Mouse (Mus musculus) testis, adult 2 months (tissue): Measurements from ENCODE around the gene Slc24a2. TPM values are rescaled to one million over a fixed set of nuclear protein-coding genes. Genes with fewer than 3 reads are reported as not detected.

ENCODE experiments used
- H3K27ac ChIP-seq: fragments of 200-500 bp; 2 replicates; pipeline ENCODE4 v1.5.1; 2012; ENCODE audit warnings: low read depth, low read length; ENCODE audit not compliant: control insufficient read depth, insufficient read depth
- H3K27me3 ChIP-seq: fragments of 200-500 bp; 2 replicates; pipeline ENCODE4 v1.6.1; 2012; ENCODE audit warnings: mild to moderate bottlenecking, low read length, moderate library complexity; ENCODE audit not compliant: control insufficient read depth, insufficient read depth
- H3K36me3 ChIP-seq: fragments of 200-500 bp; 2 replicates; pipeline ENCODE4 v1.6.1; 2012; ENCODE audit warnings: mild to moderate bottlenecking, low read length; ENCODE audit not compliant: control insufficient read depth, insufficient read depth
- H3K4me1 ChIP-seq: fragments of 200-500 bp; 2 replicates; pipeline ENCODE4 v1.6.1; 2012; ENCODE audit warnings: low read length; ENCODE audit not compliant: control insufficient read depth, insufficient read depth
- H3K4me3 ChIP-seq: fragments of 200-500 bp; 2 replicates; pipeline ENCODE4 v1.5.1; 2012; ENCODE audit warnings: low read depth, mild to moderate bottlenecking, low read length, moderate library complexity, mixed read lengths; ENCODE audit not compliant: control insufficient read depth
- CTCF ChIP-seq: fragments of 200-500 bp; IDR thresholded peaks from 2 replicates; pipeline ENCODE4 v1.5.1; 2012; ENCODE audit warnings: low read depth, mild to moderate bottlenecking, inconsistent platforms, low read length, moderate library complexity; ENCODE audit not compliant: control insufficient read depth, insufficient read depth, insufficient replicate concordance
- POLR2A ChIP-seq: fragments of 200-500 bp; IDR thresholded peaks from 2 replicates; pipeline ENCODE4 v1.6.1; 2012; ENCODE audit warnings: low read depth, mild to moderate bottlenecking, inconsistent platforms, low read length, moderate library complexity; ENCODE audit not compliant: control insufficient read depth
- polyA plus RNA-seq: library from polyadenylated mRNA; depleted of rRNA; stranded (reverse); fragments of >200 nt; gene quantifications from 2 replicates; pipeline ENCODE4 v1.2.3, GENCODE M21; 2012

The Slc24a2 gene
- polyA plus RNA-seq, 1 experiment = 0.17 TPM

GRCm38 (mm10) chr4:87043296-87043695 lies 187.0 kb downstream of the Slc24a2 start:
- Histone ChIP-seq H3K36me3 (no peaks in the 10 kb centered on the region), H3K27me3 (no peaks in the 10 kb centered on the region), H3K27ac (no peak overlapping the region), H3K4me1 (no peaks in the 10 kb centered on the region), H3K4me3 (no peak overlapping the region)
- TF ChIP-seq CTCF = no peak
- TF ChIP-seq POLR2A = no peak

- Histone ChIP-seq H3K4me3 (no peak overlapping the region), H3K4me1 (no peaks in the 10 kb centered on the region), H3K36me3 (no peaks in the 10 kb centered on the region), H3K27ac (no peak overlapping the region), H3K27me3 (no peaks in the 10 kb centered on the region)
- TF ChIP-seq CTCF (no peak), POLR2A (no peak)
Measured at GRCm38 (mm10) chr4:87041412-87041997, 188.8 kb downstream of the Slc24a2 start.

GRCm38 (mm10) chr4:87037592-87037991 lies 192.7 kb downstream of the Slc24a2 start:
- H3K27ac ChIP-seq = no peak overlapping the region
- TF ChIP-seq CTCF = no peak
- H3K27me3 ChIP-seq = no peaks in the 10 kb centered on the region
- no peak overlapping the region for H3K4me3 ChIP-seq
- no peaks in the 10 kb centered on the region for H3K4me1 ChIP-seq
- H3K36me3 ChIP-seq = no peaks in the 10 kb centered on the region

- TF ChIP-seq POLR2A = no peak
- TF ChIP-seq CTCF = no peak
- H3K4me3 ChIP-seq = no peak overlapping the region
- no peak overlapping the region for H3K27ac ChIP-seq
- H3K27me3 ChIP-seq = no peaks in the 10 kb centered on the region
- no peaks in the 10 kb centered on the region for H3K4me1 ChIP-seq
- no peaks in the 10 kb centered on the region for H3K36me3 ChIP-seq
Measured at GRCm38 (mm10) chr4:87036507-87036906, 193.8 kb downstream of the Slc24a2 start.

GRCm38 (mm10) chr4:87035701-87036100 lies 194.6 kb downstream of the Slc24a2 start:
- H3K27me3 ChIP-seq = no peaks in the 10 kb centered on the region
- no peaks in the 10 kb centered on the region for H3K4me1 ChIP-seq
- TF ChIP-seq CTCF (no peak), POLR2A (no peak)
- H3K36me3 ChIP-seq = no peaks in the 10 kb centered on the region
- H3K4me3 ChIP-seq = no peak overlapping the region
- no peak overlapping the region for H3K27ac ChIP-seq

- Histone ChIP-seq H3K4me1 (no peaks in the 10 kb centered on the region), H3K4me3 (no peak overlapping the region), H3K27me3 (no peaks in the 10 kb centered on the region), H3K36me3 (no peaks in the 10 kb centered on the region), H3K27ac (no peak overlapping the region)
- TF ChIP-seq POLR2A (no peak), CTCF (no peak)
Measured at GRCm38 (mm10) chr4:87032632-87033031, 197.6 kb downstream of the Slc24a2 start.

GRCm38 (mm10) chr4:87031076-87031475 lies 199.2 kb downstream of the Slc24a2 start:
- Histone ChIP-seq H3K36me3 (no peaks in the 10 kb centered on the region), H3K4me3 (no peak overlapping the region), H3K27me3 (no peaks in the 10 kb centered on the region), H3K27ac (no peak overlapping the region), H3K4me1 (no peaks in the 10 kb centered on the region)
- no peak for TF ChIP-seq POLR2A
- TF ChIP-seq CTCF = no peak
